Mouse (Mus musculus): ENCODE data around the gene Mdga1.

GRCm38 (mm10) chr17:30014660-30015059 lies 44.8 kb upstream of the Mdga1 start:
- TF ChIP-seq CTCF (IDR thresholded peaks at IDR 0.05; ENCODE audit: low read depth) (no peak), EP300 (IDR thresholded peaks at IDR 0.05; ENCODE audit: low read depth) (no peak)
